Comparison of ENCODE assay signal across 18 mouse cellular contexts in genomic region chr8:104313311-104313710, GRCm38 (mm10). TPM values are rescaled to one million over a fixed set of nuclear protein-coding genes. Genes with fewer than 3 reads are reported as not detected.
DNase-seq lines count a peak whose midpoint lies in the region; ATAC-seq and TF ChIP-seq lines count a peak whose summit lies in the region.
"Had no signal": no experiment of that assay in that cellular context is flagged by ENCODE, and none has a peak within 500 bp of the region (broad histone marks: within the 10 kb centered on the region; RNA-seq: fewer than 3 reads in every experiment).

No protein-coding gene starts in this region.

- H3K36me3 ChIP-seq in heart, adult 2 months (ENCODE audit: control insufficient read depth, insufficient read depth, low read length) = no peaks in the 10 kb centered on the region
- H3K36me3 ChIP-seq in heart, embryonic 12.5 days = no peaks in the 10 kb centered on the region
- H3K36me3 ChIP-seq in liver, embryonic 14.5 days (replicated peaks; ENCODE audit: control insufficient read depth, insufficient read depth, low read depth) = no peaks in the 10 kb centered on the region
- H3K36me3 ChIP-seq in liver, embryonic 11.5 days (ENCODE audit: control insufficient read depth, insufficient read depth, low read length) = no peaks in the 10 kb centered on the region
- H3K36me3 ChIP-seq in small intestine, adult 2 months (ENCODE audit: control insufficient read depth, insufficient read depth, low read length) = no peaks in the 10 kb centered on the region
- H3K36me3 ChIP-seq in forebrain, embryonic 11.5 days (ENCODE audit: control insufficient read depth, insufficient read depth, low read length) = no peaks in the 10 kb centered on the region
- H3K36me3 ChIP-seq: heart, embryonic 13.5 days; midbrain, embryonic 15.5 days had no signal

- TF ChIP-seq CTCF in heart, adult 2 months (IDR thresholded peaks at IDR 0.05) = peak; percentile 70
- peak; percentile 24; the same call in 1 of the 2 replicates for TF ChIP-seq CTCF in liver, embryonic 14.5 days (IDR thresholded peaks at IDR 0.05; ENCODE audit: low read depth)
- peak; percentile 21; the same call in 1 of the 2 replicates for TF ChIP-seq CTCF in small intestine, adult 2 months (IDR thresholded peaks at IDR 0.05; ENCODE audit: extremely low read depth, insufficient read length, insufficient replicate concordance, low read depth, low read length)

- no peaks in the 10 kb centered on the region for H3K27me3 ChIP-seq in heart, adult 2 months (ENCODE audit: control insufficient read depth, insufficient read depth, low read length)
- no peaks in the 10 kb centered on the region for H3K27me3 ChIP-seq in heart, embryonic 12.5 days (replicated peaks)
- H3K27me3 ChIP-seq in liver, embryonic 14.5 days (ENCODE audit: control insufficient read depth, insufficient read depth, low read length) = no peaks in the 10 kb centered on the region
- no peaks in the 10 kb centered on the region for H3K27me3 ChIP-seq in liver, embryonic 11.5 days (replicated peaks; ENCODE audit: control insufficient read depth, insufficient read depth, low read length)
- H3K27me3 ChIP-seq in small intestine, adult 2 months (ENCODE audit: control insufficient read depth, insufficient read depth, low read length) = no peaks in the 10 kb centered on the region
- H3K27me3 ChIP-seq in forebrain, embryonic 11.5 days (ENCODE audit: control insufficient read depth, insufficient read depth, low read length) = no peaks in the 10 kb centered on the region
- H3K27me3 ChIP-seq: heart, embryonic 13.5 days; midbrain, embryonic 15.5 days had no signal

- no peaks in the 10 kb centered on the region for H3K4me1 ChIP-seq in heart, adult 2 months (ENCODE audit: control insufficient read depth, insufficient read depth, low read length)
- H3K4me1 ChIP-seq in heart, embryonic 12.5 days (replicated peaks) = 0 out of 2 replicates have a peak, but pooled peaks cover 2% of the 10 kb centered on the region
- no peaks in the 10 kb centered on the region; a peak in 1 of 4 replicates for H3K4me1 ChIP-seq in liver, embryonic 14.5 days (replicated peaks; ENCODE audit: control insufficient read depth in 2 of 2, insufficient read depth in 2 of 2, low read length in 1 of 2)
- H3K4me1 ChIP-seq in liver, embryonic 11.5 days (replicated peaks; ENCODE audit: control insufficient read depth, insufficient read depth, low read length) = no peaks in the 10 kb centered on the region
- H3K4me1 ChIP-seq in small intestine, adult 2 months (ENCODE audit: control insufficient read depth, insufficient read depth, insufficient read length, low read length) = no peaks in the 10 kb centered on the region
- no peaks in the 10 kb centered on the region for H3K4me1 ChIP-seq in forebrain, embryonic 11.5 days (replicated peaks; ENCODE audit: control insufficient read depth, insufficient read depth, low read length)
- H3K4me1 ChIP-seq: heart, embryonic 13.5 days; midbrain, embryonic 15.5 days had no signal

- H3K27ac ChIP-seq in heart, adult 2 months = no peak overlapping the region
- H3K27ac ChIP-seq in heart, embryonic 12.5 days (ENCODE audit: poor library complexity, severe bottlenecking) = no peak overlapping the region
- H3K27ac ChIP-seq in liver, embryonic 14.5 days = no peak overlapping the region
- no peak overlapping the region for H3K27ac ChIP-seq in liver, embryonic 11.5 days (ENCODE audit: low read depth, low read length)
- no peak overlapping the region for H3K27ac ChIP-seq in small intestine, adult 2 months (ENCODE audit: insufficient read depth, low read depth, low read length)
- H3K27ac ChIP-seq in forebrain, embryonic 11.5 days (ENCODE audit: low read depth, low read length) = no peak overlapping the region
- H3K27ac ChIP-seq: heart, embryonic 13.5 days; midbrain, embryonic 15.5 days had no signal

- no peak for TF ChIP-seq POLR2A in heart, adult 2 months (IDR thresholded peaks at IDR 0.05; ENCODE audit: insufficient read depth, low read depth, low read length)
- TF ChIP-seq POLR2A in small intestine, adult 2 months (IDR thresholded peaks at IDR 0.05; ENCODE audit: low read depth, low read length) = no peak

- no peaks in the 10 kb centered on the region for H3K9me3 ChIP-seq in heart, embryonic 12.5 days (replicated peaks)
- no peaks in the 10 kb centered on the region for H3K9me3 ChIP-seq in liver, embryonic 14.5 days (ENCODE audit: control insufficient read depth, low read length)
- no peaks in the 10 kb centered on the region for H3K9me3 ChIP-seq in liver, embryonic 11.5 days (ENCODE audit: control insufficient read depth, low read length)
- H3K9me3 ChIP-seq in forebrain, embryonic 11.5 days (ENCODE audit: control insufficient read depth, low read length) = no peaks in the 10 kb centered on the region
- H3K9me3 ChIP-seq: heart, embryonic 13.5 days; midbrain, embryonic 15.5 days had no signal

- peak; percentile 75; the same call in 1 of the 2 replicates for TF ChIP-seq EP300 in heart, adult 2 months (IDR thresholded peaks at IDR 0.05; ENCODE audit: insufficient read depth, low read depth, low read length)
- no peak for TF ChIP-seq EP300 in liver, embryonic 14.5 days (IDR thresholded peaks at IDR 0.05; ENCODE audit: low read depth)

- intact Hi-C loops in heart, adult 2 months (cut with DNase I) = loop anchor here (1.0 kb wide), 1 partner anchor 27 kb away; no protein-coding TSS in a partner anchor
- intact Hi-C loops in heart, postnatal 10 days (cut with DNase I) = no loop called here

- no peak overlapping the region for H3K9ac ChIP-seq in heart, adult 2 months (ENCODE audit: low read depth, low read length)
- no peak overlapping the region for H3K9ac ChIP-seq in heart, embryonic 12.5 days
- no peak overlapping the region for H3K9ac ChIP-seq in liver, embryonic 14.5 days (replicated peaks)
- H3K9ac ChIP-seq in liver, embryonic 11.5 days (ENCODE audit: low read depth, low read length) = no peak overlapping the region
- H3K9ac ChIP-seq in forebrain, embryonic 11.5 days (ENCODE audit: low read length) = no peak overlapping the region
- H3K9ac ChIP-seq: forebrain, postnatal 0 days; heart, embryonic 13.5 days; midbrain, embryonic 15.5 days had no signal

- peak in 1 of 2 experiments; percentile 34 for DNase-seq in heart, adult 2 months
- no peak for DNase-seq in liver, embryonic 14.5 days (ENCODE audit: low read depth in 3 of 3, low spot score in 3 of 3)
- no peak for DNase-seq in liver, embryonic 11.5 days (ENCODE audit: low spot score)
- DNase-seq in heart, postnatal 10 days = peak; percentile 41 to 47
- DNase-seq in forebrain, embryonic 11.5 days (ENCODE audit: low spot score) = no peak
- DNase-seq in spleen, postnatal 4 days (ENCODE audit: low spot score in 2 of 2) = no peak
- DNase-seq: cerebellum, adult 9-11 months; forebrain, postnatal 0 days; right cerebral cortex, postnatal 25 days had no signal

- no peak for ATAC-seq in heart, embryonic 12.5 days (ENCODE audit: insufficient number of reproducible peaks, low FRiP score)
- ATAC-seq in liver, embryonic 14.5 days (ENCODE audit: insufficient read depth) = no peak
- no peak for ATAC-seq in liver, embryonic 11.5 days (replicated peaks; ENCODE audit: low FRiP score)
- ATAC-seq in forebrain, embryonic 11.5 days (replicated peaks; ENCODE audit: low FRiP score) = no peak
- ATAC-seq: CD4-positive, CD25-positive, alpha-beta regulatory T cell, adult 4 months; forebrain, postnatal 0 days; midbrain, embryonic 15.5 days had no signal

- 20% methylated on average over 4 of the region's 4 CpGs for WGBS in heart, adult 2 months
- WGBS in heart, embryonic 12.5 days = 50% methylated on average over 4 of the region's 4 CpGs
- WGBS in liver, embryonic 14.5 days (ENCODE audit: insufficient replicate concordance) = 40% methylated on average over 4 of the region's 4 CpGs
- 64% methylated on average over 4 of the region's 4 CpGs for WGBS in liver, embryonic 11.5 days
- WGBS in small intestine, adult 2 months = 47% methylated on average over 4 of the region's 4 CpGs
- 75% methylated on average over 4 of the region's 4 CpGs for WGBS in forebrain, embryonic 11.5 days

- H3K4me3 ChIP-seq in heart, adult 2 months = no peak overlapping the region
- H3K4me3 ChIP-seq in heart, embryonic 12.5 days = no peak overlapping the region
- no peak overlapping the region for H3K4me3 ChIP-seq in liver, embryonic 14.5 days (ENCODE audit: insufficient read depth in 1 of 2, low read depth in 2 of 2, low read length in 2 of 2)
- no peak overlapping the region for H3K4me3 ChIP-seq in liver, embryonic 11.5 days (ENCODE audit: low read depth, low read length)
- no peak overlapping the region for H3K4me3 ChIP-seq in small intestine, adult 2 months (ENCODE audit: low read depth, low read length)
- H3K4me3 ChIP-seq in forebrain, embryonic 11.5 days (ENCODE audit: low read depth, low read length) = no peak overlapping the region
- H3K4me3 ChIP-seq: heart, embryonic 13.5 days; midbrain, embryonic 15.5 days had no signal

- no peaks in the 10 kb centered on the region for H3K79me2 ChIP-seq in heart, adult 2 months (replicated peaks; ENCODE audit: control insufficient read depth, insufficient read depth, low read length)

- no peak overlapping the region for H3K4me2 ChIP-seq in heart, embryonic 12.5 days
- no peak overlapping the region for H3K4me2 ChIP-seq in liver, embryonic 14.5 days (ENCODE audit: low read depth)
- no peak overlapping the region for H3K4me2 ChIP-seq in liver, embryonic 11.5 days
- no peak overlapping the region for H3K4me2 ChIP-seq in forebrain, embryonic 11.5 days (ENCODE audit: low read depth, low read length, severe bottlenecking)
- H3K4me2 ChIP-seq: heart, embryonic 13.5 days; midbrain, embryonic 15.5 days had no signal

RNA-seq across cellular contexts. Expression of gene Cmtm1, which starts 3.4 kb away (rescaled TPM):
- not detected for total RNA-seq in heart, adult 2 months (2021)
- polyA plus RNA-seq in heart, adult 2 months (2012; rRNA removed) = not detected in 2 replicates
- polyA plus RNA-seq in heart, embryonic 12.5 days (2016; fragmentation: Nextera tagmentation; extraction: Ambion mirVana) = not detected in 2 replicates
- polyA plus RNA-seq in liver, embryonic 14.5 days (2012; rRNA removed) = not detected in 2 replicates
- polyA plus RNA-seq in liver, embryonic 14.5 days (2014; fragmentation: Nextera tagmentation; extraction: Ambion mirVana) = not detected in 2 replicates
- not detected in 2 replicates for polyA plus RNA-seq in liver, embryonic 11.5 days (2014; fragmentation: Nextera tagmentation; extraction: Ambion mirVana)
- total RNA-seq in heart, postnatal 10 days (2021) = not detected
- polyA plus RNA-seq in small intestine, adult 2 months (2012; rRNA removed) = 0.13 TPM in 1 of 2 replicates, not detected in the other
- not detected in 2 replicates for polyA plus RNA-seq in forebrain, embryonic 11.5 days (2014; fragmentation: Nextera tagmentation; extraction: Ambion mirVana)
- total RNA-seq: forebrain, postnatal 0 days; left cerebral cortex, adult 8-10 months had no signal
- polyA plus RNA-seq: CD4-positive, CD25-positive, alpha-beta regulatory T cell, adult 4 months; embryonic facial prominence, embryonic 14.5 days; forebrain, postnatal 0 days; heart, embryonic 13.5 days; intestine, embryonic 14.5 days; midbrain, embryonic 15.5 days; neural tube, embryonic 14.5 days had no signal

RNA-seq across cellular contexts. Expression of gene Gm45711, which starts 3.4 kb away (rescaled TPM):
- not detected for total RNA-seq in heart, adult 2 months (2021)
- polyA plus RNA-seq in heart, adult 2 months (2012; rRNA removed) = not detected in 2 replicates
- not detected in 2 replicates for polyA plus RNA-seq in heart, embryonic 12.5 days (2016; fragmentation: Nextera tagmentation; extraction: Ambion mirVana)
- not detected in 2 replicates for polyA plus RNA-seq in liver, embryonic 14.5 days (2012; rRNA removed)
- polyA plus RNA-seq in liver, embryonic 14.5 days (2014; fragmentation: Nextera tagmentation; extraction: Ambion mirVana) = not detected in 2 replicates
- not detected in 2 replicates for polyA plus RNA-seq in liver, embryonic 11.5 days (2014; fragmentation: Nextera tagmentation; extraction: Ambion mirVana)
- not detected for total RNA-seq in heart, postnatal 10 days (2021)
- not detected in 2 replicates for polyA plus RNA-seq in small intestine, adult 2 months (2012; rRNA removed)
- not detected in 2 replicates for polyA plus RNA-seq in forebrain, embryonic 11.5 days (2014; fragmentation: Nextera tagmentation; extraction: Ambion mirVana)
- total RNA-seq: forebrain, postnatal 0 days; left cerebral cortex, adult 8-10 months had no signal
- polyA plus RNA-seq: CD4-positive, CD25-positive, alpha-beta regulatory T cell, adult 4 months; embryonic facial prominence, embryonic 14.5 days; forebrain, postnatal 0 days; heart, embryonic 13.5 days; intestine, embryonic 14.5 days; midbrain, embryonic 15.5 days; neural tube, embryonic 14.5 days had no signal

RNA-seq across cellular contexts. Expression of gene Gm11020, which starts 8.1 kb away (rescaled TPM):
- total RNA-seq in heart, adult 2 months (2021) = not detected
- not detected in 2 replicates for polyA plus RNA-seq in heart, adult 2 months (2012; rRNA removed)
- not detected in 2 replicates for polyA plus RNA-seq in heart, embryonic 12.5 days (2016; fragmentation: Nextera tagmentation; extraction: Ambion mirVana)
- not detected in 2 replicates for polyA plus RNA-seq in liver, embryonic 14.5 days (2012; rRNA removed)
- not detected in 2 replicates for polyA plus RNA-seq in liver, embryonic 14.5 days (2014; fragmentation: Nextera tagmentation; extraction: Ambion mirVana)
- not detected in 2 replicates for polyA plus RNA-seq in liver, embryonic 11.5 days (2014; fragmentation: Nextera tagmentation; extraction: Ambion mirVana)
- not detected for total RNA-seq in heart, postnatal 10 days (2021)
- not detected in 2 replicates for polyA plus RNA-seq in small intestine, adult 2 months (2012; rRNA removed)
- not detected in 2 replicates for polyA plus RNA-seq in forebrain, embryonic 11.5 days (2014; fragmentation: Nextera tagmentation; extraction: Ambion mirVana)
- total RNA-seq: forebrain, postnatal 0 days; left cerebral cortex, adult 8-10 months had no signal
- polyA plus RNA-seq: CD4-positive, CD25-positive, alpha-beta regulatory T cell, adult 4 months; embryonic facial prominence, embryonic 14.5 days; forebrain, postnatal 0 days; heart, embryonic 13.5 days; intestine, embryonic 14.5 days; midbrain, embryonic 15.5 days; neural tube, embryonic 14.5 days had no signal

RNA-seq across cellular contexts. Expression of gene Cmtm2b, which starts 8.7 kb away (rescaled TPM):
- total RNA-seq in heart, adult 2 months (2021) = not detected
- polyA plus RNA-seq in heart, adult 2 months (2012; rRNA removed) = 0.12 and 0.20 TPM in 2 replicates
- not detected in 2 replicates for polyA plus RNA-seq in heart, embryonic 12.5 days (2016; fragmentation: Nextera tagmentation; extraction: Ambion mirVana)
- polyA plus RNA-seq in liver, embryonic 14.5 days (2012; rRNA removed) = not detected in 2 replicates
- not detected in 2 replicates for polyA plus RNA-seq in liver, embryonic 14.5 days (2014; fragmentation: Nextera tagmentation; extraction: Ambion mirVana)
- not detected in 2 replicates for polyA plus RNA-seq in liver, embryonic 11.5 days (2014; fragmentation: Nextera tagmentation; extraction: Ambion mirVana)
- not detected for total RNA-seq in heart, postnatal 10 days (2021)
- polyA plus RNA-seq in small intestine, adult 2 months (2012; rRNA removed) = not detected in 2 replicates
- not detected in 2 replicates for polyA plus RNA-seq in forebrain, embryonic 11.5 days (2014; fragmentation: Nextera tagmentation; extraction: Ambion mirVana)
- total RNA-seq: forebrain, postnatal 0 days; left cerebral cortex, adult 8-10 months had no signal
- polyA plus RNA-seq: CD4-positive, CD25-positive, alpha-beta regulatory T cell, adult 4 months; embryonic facial prominence, embryonic 14.5 days; forebrain, postnatal 0 days; heart, embryonic 13.5 days; intestine, embryonic 14.5 days; midbrain, embryonic 15.5 days; neural tube, embryonic 14.5 days had no signal

RNA-seq across cellular contexts. Expression of gene Cmtm2a, which starts 20.3 kb away (rescaled TPM):
- total RNA-seq in heart, adult 2 months (2021) = not detected
- polyA plus RNA-seq in heart, adult 2 months (2012; rRNA removed) = 0.10 and 0.32 TPM in 2 replicates
- polyA plus RNA-seq in heart, embryonic 12.5 days (2016; fragmentation: Nextera tagmentation; extraction: Ambion mirVana) = not detected in 2 replicates
- not detected in 2 replicates for polyA plus RNA-seq in liver, embryonic 14.5 days (2012; rRNA removed)
- not detected in 2 replicates for polyA plus RNA-seq in liver, embryonic 14.5 days (2014; fragmentation: Nextera tagmentation; extraction: Ambion mirVana)
- polyA plus RNA-seq in liver, embryonic 11.5 days (2014; fragmentation: Nextera tagmentation; extraction: Ambion mirVana) = not detected in 2 replicates
- total RNA-seq in heart, postnatal 10 days (2021) = not detected
- polyA plus RNA-seq in small intestine, adult 2 months (2012; rRNA removed) = not detected in 2 replicates
- polyA plus RNA-seq in forebrain, embryonic 11.5 days (2014; fragmentation: Nextera tagmentation; extraction: Ambion mirVana) = not detected in 2 replicates
- total RNA-seq: left cerebral cortex, adult 8-10 months had no signal
- polyA plus RNA-seq: embryonic facial prominence, embryonic 14.5 days; heart, embryonic 13.5 days; intestine, embryonic 14.5 days; midbrain, embryonic 15.5 days; neural tube, embryonic 14.5 days had no signal

Comparison
In these comparisons a context has a peak if more than half of its experiments do, and no peak if none do; other contexts are left out.
1. DNase-seq: peak in heart, postnatal 10 days (2 of 2); none in liver, embryonic 14.5 days (0 of 3), liver, embryonic 11.5 days (single experiment), forebrain, embryonic 11.5 days (single experiment) and spleen, postnatal 4 days (0 of 2).
2. Peak in every context shown above with its lines, with median percentiles within 50 percentile points of each other: CTCF ChIP-seq.